In the genomic region with DNA sequence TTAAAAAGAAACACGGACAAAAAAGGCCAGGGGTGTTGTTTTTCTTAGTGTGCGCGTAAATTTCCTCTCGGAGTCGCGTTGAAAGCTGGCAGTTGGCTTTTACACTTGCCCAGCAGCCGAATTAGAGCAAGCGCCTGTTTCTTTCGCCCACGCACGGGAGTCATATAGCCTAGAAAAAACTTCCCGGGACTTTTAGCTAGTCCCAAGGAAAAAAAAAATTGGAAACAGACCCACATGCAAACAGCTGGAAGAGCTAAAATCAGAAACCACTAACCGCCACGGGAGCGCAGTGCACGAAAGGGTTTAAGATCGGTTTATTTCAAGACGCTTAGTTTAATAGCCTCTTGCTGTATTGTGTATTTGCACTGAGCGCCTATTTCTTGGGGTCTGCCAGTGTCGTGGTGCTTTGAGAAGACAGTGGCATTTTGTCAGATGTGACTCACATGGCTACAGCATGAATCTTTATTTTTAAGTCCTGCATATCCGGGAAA, we compare ENCODE assay signal across 8 mouse cellular contexts. TPM values are rescaled to one million over a fixed set of nuclear protein-coding genes. Genes with fewer than 3 reads are reported as not detected.
DNase-seq lines count a peak whose midpoint lies in the region; ATAC-seq and TF ChIP-seq lines count a peak whose summit lies in the region.

No protein-coding gene starts in this region.

- peak overlapping the region; percentile 81 for H3K4me2 ChIP-seq in embryonic facial prominence, embryonic 14.5 days (ENCODE audit: low read depth, low read length)
- peak overlapping the region; percentile 98 for H3K4me2 ChIP-seq in hindbrain, embryonic 11.5 days (replicated peaks; ENCODE audit: low read depth, low read length)
- H3K4me2 ChIP-seq in limb, embryonic 12.5 days: peak overlapping the region; percentile 98

- TF ChIP-seq CTCF in olfactory bulb, adult 2 months (IDR thresholded peaks at IDR 0.05; ENCODE audit: insufficient read depth, low read depth, low read length): no peak

- no peak for ATAC-seq in embryonic facial prominence, embryonic 14.5 days (ENCODE audit: low read depth)
- no peak for ATAC-seq in hindbrain, embryonic 11.5 days (ENCODE audit: low FRiP score)
- ATAC-seq in limb, embryonic 12.5 days (ENCODE audit: insufficient number of reproducible peaks, insufficient read depth, low FRiP score, low TSS enrichment, low read depth): no peak

- peaks cover 4% of the 10 kb centered on the region; the same call in 1 of the 2 replicates for H3K36me3 ChIP-seq in embryonic facial prominence, embryonic 14.5 days (ENCODE audit: control insufficient read depth, insufficient read depth, low read length)
- H3K36me3 ChIP-seq in hindbrain, embryonic 11.5 days (ENCODE audit: control insufficient read depth, insufficient read depth, low read length): no peaks in the 10 kb centered on the region
- H3K36me3 ChIP-seq in limb, embryonic 12.5 days: no peaks in the 10 kb centered on the region

- peaks cover 15% of the 10 kb centered on the region; the same call in 1 of the 2 replicates for H3K27me3 ChIP-seq in embryonic facial prominence, embryonic 14.5 days (replicated peaks; ENCODE audit: control insufficient read depth, insufficient read depth, low read length)
- peaks cover 15% of the 10 kb centered on the region for H3K27me3 ChIP-seq in hindbrain, embryonic 11.5 days (ENCODE audit: control insufficient read depth, insufficient read depth, low read length)
- peaks cover 21% of the 10 kb centered on the region for H3K27me3 ChIP-seq in limb, embryonic 12.5 days

- H3K9ac ChIP-seq in embryonic facial prominence, embryonic 14.5 days (ENCODE audit: low read depth, low read length): peak overlapping the region; percentile 78
- H3K9ac ChIP-seq in hindbrain, embryonic 11.5 days (ENCODE audit: low read depth, low read length): no peak overlapping the region
- peak overlapping the region; percentile 66 for H3K9ac ChIP-seq in limb, embryonic 12.5 days (replicated peaks)

- no peak for TF ChIP-seq POLR2A in olfactory bulb, adult 2 months (IDR thresholded peaks at IDR 0.05; ENCODE audit: insufficient read depth, low read depth, low read length)

- H3K27ac ChIP-seq in embryonic facial prominence, embryonic 14.5 days (replicated peaks; ENCODE audit: low read depth, low read length): peak overlapping the region; percentile 64
- H3K27ac ChIP-seq in hindbrain, embryonic 11.5 days (ENCODE audit: low read depth, low read length): no peak overlapping the region
- 0 out of 2 replicates have a peak overlapping the region, but pooled peaks have one; percentile 53 for H3K27ac ChIP-seq in limb, embryonic 12.5 days
- no peak overlapping the region for H3K27ac ChIP-seq in olfactory bulb, adult 2 months (ENCODE audit: insufficient read depth, low read depth, low read length)

- WGBS in embryonic facial prominence, embryonic 14.5 days: 3% methylated on average over 21 of the region's 21 CpGs
- 10% methylated on average over 21 of the region's 21 CpGs for WGBS in hindbrain, embryonic 11.5 days
- WGBS in limb, embryonic 12.5 days: 3% methylated on average over 21 of the region's 21 CpGs
- 5% methylated on average over 21 of the region's 21 CpGs for WGBS in olfactory bulb, adult 2 months

- peak; percentile 26 for DNase-seq in left cerebral cortex, adult 11 months (ENCODE audit: low spot score)
- no peak for DNase-seq in left cerebral cortex, postnatal 4 days
- DNase-seq in embryonic facial prominence, embryonic 14.5 days (ENCODE audit: low spot score): peak; percentile 86
- DNase-seq in hindbrain, embryonic 11.5 days (ENCODE audit: low spot score): peak; percentile 43
- no peak for DNase-seq in cerebellum, adult 18-20 months
- no peak for DNase-seq in thymus, postnatal 4 days

- peak overlapping the region; percentile 76 for H3K4me3 ChIP-seq in embryonic facial prominence, embryonic 14.5 days (ENCODE audit: low read depth, low read length)
- peak overlapping the region; percentile 65 for H3K4me3 ChIP-seq in hindbrain, embryonic 11.5 days (ENCODE audit: low read depth, low read length)
- H3K4me3 ChIP-seq in limb, embryonic 12.5 days (replicated peaks): peak overlapping the region; percentile 70
- peak overlapping the region; percentile 61; the same call in 1 of the 2 replicates for H3K4me3 ChIP-seq in olfactory bulb, adult 2 months (ENCODE audit: insufficient read depth, low read depth, low read length)

- no peaks in the 10 kb centered on the region for H3K4me1 ChIP-seq in embryonic facial prominence, embryonic 14.5 days (ENCODE audit: control insufficient read depth, insufficient read depth, low read length)
- H3K4me1 ChIP-seq in hindbrain, embryonic 11.5 days (replicated peaks; ENCODE audit: control insufficient read depth, insufficient read depth, low read length): 0 out of 2 replicates have a peak, but pooled peaks cover 3% of the 10 kb centered on the region
- H3K4me1 ChIP-seq in limb, embryonic 12.5 days (replicated peaks): 0 out of 2 replicates have a peak, but pooled peaks cover 3% of the 10 kb centered on the region
- peaks cover 12% of the 10 kb centered on the region; the same call in 1 of the 2 replicates for H3K4me1 ChIP-seq in olfactory bulb, adult 2 months (ENCODE audit: control insufficient read depth, insufficient read depth, low read length)

- intact Hi-C loops in left cerebral cortex, postnatal 4 days (cut with DNase I): loop anchor here (5.0 to 10.0 kb wide), 2 partner anchors 155 to 598 kb away; no protein-coding TSS in a partner anchor

- H3K9me3 ChIP-seq in embryonic facial prominence, embryonic 14.5 days (ENCODE audit: control insufficient read depth, low read length): no peaks in the 10 kb centered on the region
- no peaks in the 10 kb centered on the region for H3K9me3 ChIP-seq in hindbrain, embryonic 11.5 days (ENCODE audit: control insufficient read depth, low read length)
- H3K9me3 ChIP-seq in limb, embryonic 12.5 days: no peaks in the 10 kb centered on the region

RNA-seq across cellular contexts. Expression of a gene that starts 1.3 kb away (rescaled TPM):
- 10 to 100 TPM; 19.9 to 20.2 TPM for total RNA-seq in left cerebral cortex, postnatal 4 days (2021)
- polyA plus RNA-seq in embryonic facial prominence, embryonic 14.5 days (2014; fragmentation: Nextera tagmentation; extraction: Ambion mirVana): 33.4 and 37.2 TPM in 2 replicates
- 2.2 and 2.7 TPM in 2 replicates for polyA plus RNA-seq in hindbrain, embryonic 11.5 days (2014; fragmentation: Nextera tagmentation; extraction: Ambion mirVana)
- polyA plus RNA-seq in limb, embryonic 12.5 days (2016; fragmentation: Nextera tagmentation; extraction: Ambion mirVana): 6.9 and 7.5 TPM in 2 replicates
- polyA plus RNA-seq in olfactory bulb, adult 2 months (2012; ENCODE audit: insufficient read depth, insufficient read length, low replicate concordance, missing spikeins): not detected in 2 replicates

Comparison
In these comparisons a context has a peak if more than half of its experiments do, and no peak if none do; other contexts are left out.
1. DNase-seq: peak in left cerebral cortex, adult 11 months (single experiment), embryonic facial prominence, embryonic 14.5 days (single experiment) and hindbrain, embryonic 11.5 days (single experiment); none in left cerebral cortex, postnatal 4 days (single experiment), cerebellum, adult 18-20 months (0 of 2) and thymus, postnatal 4 days (single experiment).
2. H3K27ac ChIP-seq: peak in embryonic facial prominence, embryonic 14.5 days (single experiment) and limb, embryonic 12.5 days (single experiment); none in hindbrain, embryonic 11.5 days (single experiment) and olfactory bulb, adult 2 months (single experiment).
3. Peak in every context shown above with its lines, with median percentiles within 50 percentile points of each other: H3K4me2 ChIP-seq and H3K4me3 ChIP-seq.